Mouse (Mus musculus) liver, adult 2 months (tissue): Measurements from ENCODE around the gene Abhd12.

Experiments used
- CTCF ChIP-seq: fragments of 200-500 bp; IDR thresholded peaks from 2 replicates; pipeline ENCODE4 v1.5.1; 2011; ENCODE audit warnings: low read depth, low read length, control low read depth
- POLR2A ChIP-seq: fragments of 200-500 bp; IDR thresholded peaks from 2 replicates; pipeline ENCODE4 v1.6.1; 2011; ENCODE audit warnings: low read length, control low read depth; ENCODE audit not compliant: insufficient read depth; ENCODE audit errors: extremely low read depth

DNA sequence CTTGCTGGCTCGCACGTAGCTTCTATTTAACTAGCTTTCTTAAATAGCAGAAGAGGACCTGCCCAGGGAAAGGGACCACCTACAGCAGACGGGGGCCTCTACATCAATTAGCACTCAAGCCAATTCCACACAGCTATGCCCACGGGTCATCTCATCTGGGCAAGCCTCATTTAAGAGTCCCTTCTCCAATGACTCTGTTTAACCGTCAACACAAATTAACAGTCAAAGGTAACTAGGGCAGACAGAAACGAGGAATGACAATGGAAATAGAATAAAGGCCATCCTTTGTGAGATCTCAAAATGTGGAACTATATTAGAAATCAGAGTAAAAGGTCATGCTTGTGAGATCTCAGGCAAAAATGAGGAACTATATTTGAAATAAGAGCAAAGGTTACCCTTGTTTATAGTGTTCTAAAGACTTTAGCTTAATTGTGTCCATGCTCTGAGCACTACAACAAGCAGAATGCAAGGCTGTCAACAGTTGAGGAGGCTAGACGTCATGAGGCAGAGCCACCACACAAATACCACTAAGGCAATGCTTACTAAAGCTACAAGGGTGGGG lies 8.8 kb downstream of the Abhd12 start:
- TF ChIP-seq CTCF (no peak), POLR2A (no peak)
